Mouse (Mus musculus) left cerebral cortex, postnatal 14 days (tissue): Measurements from ENCODE around the gene Paqr8. TPM values are rescaled to one million over a fixed set of nuclear protein-coding genes. Genes with fewer than 3 reads are reported as not detected.

Experiments
- DNase-seq, 2 experiments: peaks; one replicate each; pipeline ENCODE4 v3.0.0; 2021 to 2022; ENCODE audit warnings: low spot score in 2 of 2, mixed read lengths in 1 of 2
- intact Hi-C: fragments of 180-260 bp; cut with DNase I; formaldehyde crosslinking; loops from one replicate; pipeline ENCODE4 v1.15.1; 2025
- long read RNA-seq, 2 experiments: library from polyadenylated mRNA; stranded (forward); transcript quantifications; one replicate each; pipeline ENCODE4 v2.0.0; 2021
- total RNA-seq, 2 experiments: library from RNA; stranded (reverse); gene quantifications; 2 replicates each; pipeline ENCODE4 v1.2.3; 2021

The Paqr8 gene
- 10 to 100 TPM; 93.6 to 99.6 TPM for total RNA-seq
- long read RNA-seq, experiment 1, full-length matches to known transcripts, result 18 of 63 reads
- long read RNA-seq, experiment 1, partial matches to known transcripts, result 35 of 63 reads
- long read RNA-seq, experiment 1, other reads (novel, unspliced or antisense), result 10 of 63 reads
- long read RNA-seq, experiment 2, full-length matches to known transcripts, result 23 of 57 reads
- long read RNA-seq, experiment 2, partial matches to known transcripts, result 10 of 57 reads
- long read RNA-seq, experiment 2, other reads (novel, unspliced or antisense), result 24 of 57 reads

DNA sequence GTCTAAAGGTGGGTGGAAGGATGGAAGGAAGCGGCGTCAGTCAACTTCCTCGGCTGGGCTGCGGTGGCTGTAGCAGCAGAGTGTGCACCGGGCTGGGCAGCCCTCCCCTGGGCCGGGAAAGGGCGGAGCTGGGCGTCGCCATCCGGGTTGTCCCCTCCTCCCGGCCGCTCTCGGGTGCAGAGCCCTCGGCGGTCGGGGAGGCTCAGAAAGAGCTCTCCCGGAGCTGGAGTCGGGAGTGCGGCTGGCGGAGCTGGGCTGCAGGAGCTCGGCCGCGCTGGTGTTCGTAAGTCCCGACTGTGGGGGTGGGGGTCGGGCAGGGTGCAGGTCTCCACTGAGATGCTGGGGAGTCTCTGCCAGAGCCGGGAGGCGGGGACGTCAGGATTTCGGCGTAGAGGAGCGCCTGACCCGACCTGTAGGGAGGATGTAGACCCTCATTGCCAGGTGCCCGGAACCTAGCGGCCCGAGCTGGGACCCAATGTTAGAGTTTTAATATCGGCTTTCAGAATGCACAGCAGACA is at the start of gene Paqr8:
Gene Paqr8, plus strand, starts transcription at position 203 of the 518 bp plus-strand sequence.
- intact Hi-C loops, result loop anchor here (5.0 kb wide), 2 partner anchors 42 to 68 kb away; partner anchors contain the start of gene Mcm3
- DNase-seq, result peak; percentile 84 to 87

DNA sequence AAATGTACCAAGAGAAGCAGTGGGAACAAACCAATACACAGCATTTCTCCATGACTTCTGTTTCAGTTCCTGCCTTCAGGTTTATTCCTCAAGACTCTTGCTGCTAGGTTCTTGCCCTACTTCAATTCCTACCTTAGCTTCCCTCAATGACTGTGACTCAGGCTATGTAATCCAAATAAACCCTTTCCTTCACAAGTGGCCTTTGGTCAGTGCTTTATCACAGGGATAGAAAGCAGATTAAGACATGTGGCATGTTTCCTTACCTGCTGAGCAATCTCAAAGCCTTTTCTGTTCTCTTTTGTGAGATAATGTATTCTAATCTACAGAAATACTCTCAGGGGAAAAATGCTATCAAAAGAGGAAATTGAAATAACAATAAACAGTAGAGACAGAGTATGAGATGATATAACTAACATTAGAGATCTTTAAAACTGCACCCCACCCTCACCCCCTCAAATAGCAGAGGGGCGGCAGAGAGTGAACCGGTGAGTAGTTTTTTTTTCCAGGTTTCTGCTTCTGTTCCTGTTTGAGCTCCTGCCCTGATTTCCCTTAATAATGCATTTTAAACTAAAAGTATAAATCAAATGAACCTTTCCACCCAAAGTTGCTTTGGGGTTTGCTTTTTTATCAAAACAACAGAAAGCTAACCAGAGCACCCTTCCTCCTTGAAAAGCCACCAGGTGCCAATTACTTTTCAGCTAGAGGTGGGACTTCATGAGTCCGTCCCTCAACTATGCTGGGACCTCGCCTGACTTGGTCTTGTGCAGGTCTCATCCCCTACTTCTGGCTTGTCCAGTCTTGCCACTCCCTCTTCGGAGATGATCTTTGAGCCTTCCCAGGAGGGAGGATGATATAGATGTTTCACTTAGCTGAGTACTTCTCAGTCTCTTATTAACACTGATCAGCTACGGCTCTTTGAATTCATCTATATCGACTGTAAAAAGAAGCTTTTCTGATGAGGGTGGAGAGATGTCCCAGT is 33.2 kb upstream of the Paqr8 start:
- intact Hi-C loops, result no loop called here
- DNase-seq, result no peak

DNA sequence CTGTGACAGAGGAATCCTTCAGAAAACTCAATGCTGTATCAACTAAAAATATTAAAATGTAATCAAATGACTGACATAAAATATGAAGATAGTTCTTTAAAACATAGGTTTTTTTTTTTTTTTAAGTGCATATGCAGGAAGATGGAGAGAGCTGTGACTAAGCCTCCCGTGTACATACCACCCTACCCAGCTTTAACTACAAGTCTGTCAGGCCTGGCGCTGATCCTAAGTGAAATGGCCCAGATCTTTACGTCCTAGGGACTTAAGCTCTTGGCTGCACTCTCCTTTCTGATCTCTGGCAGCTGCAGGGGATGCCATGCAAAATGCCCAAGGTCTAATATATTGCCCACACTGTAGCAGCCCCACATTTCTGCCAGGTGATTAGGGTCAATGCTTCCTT is 29.6 kb upstream of the Paqr8 start:
- intact Hi-C loops, result no loop called here
- DNase-seq, result no peak

DNA sequence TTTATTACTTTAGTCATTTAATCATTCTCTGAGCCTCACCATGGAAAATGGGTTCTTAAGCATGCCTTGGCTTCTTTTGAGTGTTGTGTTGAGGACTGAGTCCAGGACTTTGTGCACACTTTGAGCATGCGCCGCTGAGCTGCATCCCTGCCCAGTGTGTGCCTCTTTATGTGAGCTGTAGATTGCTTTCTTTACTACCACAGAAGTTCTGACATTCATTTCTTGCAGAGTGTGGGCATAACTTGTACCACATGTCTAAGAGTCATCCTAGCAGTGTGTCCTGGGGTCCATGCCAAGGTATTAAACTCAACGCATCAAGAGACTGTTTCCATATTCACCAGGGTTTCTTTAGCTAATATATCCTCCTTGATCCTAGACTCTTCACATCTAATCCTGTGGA is 28.5 kb upstream of the Paqr8 start:
- DNase-seq, result no peak
- intact Hi-C loops, result no loop called here

DNA sequence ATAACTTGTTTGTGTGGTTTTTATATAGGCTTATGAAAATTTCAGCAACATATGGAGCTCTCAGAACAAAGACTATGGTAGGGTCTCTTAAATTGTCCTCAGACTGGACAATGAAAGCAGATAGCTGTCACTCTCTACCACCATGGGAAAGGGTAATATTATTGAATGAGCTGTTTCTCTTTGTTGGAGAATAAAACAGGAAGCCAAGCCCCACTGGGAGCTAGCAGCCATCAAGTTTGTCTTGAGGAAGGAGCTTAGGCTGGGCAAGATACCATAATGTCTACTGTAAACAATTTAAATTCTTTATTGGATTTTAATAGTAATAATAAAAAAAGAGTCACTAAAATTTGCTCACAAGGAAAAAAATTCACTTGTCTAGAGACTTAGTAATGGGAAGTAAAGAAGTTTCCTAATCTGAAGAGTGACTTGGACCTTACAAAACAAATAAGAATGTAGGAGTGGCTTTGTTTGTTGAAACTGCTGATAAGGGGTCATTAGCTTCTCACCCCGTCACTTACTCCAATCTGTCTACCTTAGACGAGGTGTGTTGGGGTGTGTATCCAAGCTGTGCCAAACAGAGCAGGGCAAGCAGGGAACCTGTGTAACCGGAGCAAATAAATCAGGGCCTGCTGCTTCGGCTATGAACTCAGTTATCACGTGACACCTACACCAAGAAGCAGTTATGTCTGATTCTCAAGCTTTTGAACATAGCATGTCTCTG is 26.8 kb upstream of the Paqr8 start:
- intact Hi-C loops, result no loop called here
- DNase-seq, result no peak

DNA sequence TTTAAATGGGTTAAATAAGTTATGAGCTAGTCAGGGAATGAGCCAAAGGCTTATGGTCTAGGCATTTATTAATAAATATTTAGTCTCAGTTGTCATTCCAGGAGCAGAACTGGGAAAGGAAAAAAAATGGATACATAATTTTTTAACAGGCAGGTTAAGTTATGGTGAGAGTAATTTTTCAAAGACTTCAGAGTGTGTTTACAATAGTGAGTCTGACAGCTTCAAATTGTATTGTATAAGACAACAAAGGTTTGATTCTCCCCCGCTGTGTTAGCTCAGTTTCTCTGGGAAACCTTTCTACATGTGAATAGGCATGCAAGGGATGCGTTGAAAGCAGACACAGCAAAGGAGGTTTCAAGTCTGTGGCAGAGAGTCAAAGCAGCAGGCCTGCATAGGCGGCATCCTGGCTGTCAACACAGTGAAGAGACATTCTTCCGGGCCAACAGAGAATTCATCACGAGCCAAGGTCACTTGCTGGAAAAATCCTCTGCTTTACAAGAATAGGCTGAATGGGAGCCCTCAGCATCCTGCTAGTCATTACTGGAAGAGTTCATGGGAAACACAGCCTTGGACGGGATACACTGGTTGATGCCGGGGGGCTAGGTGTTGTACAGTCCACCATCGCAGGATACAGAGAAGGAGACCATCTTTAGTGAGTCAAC is 23.0 kb upstream of the Paqr8 start:
- no peak for DNase-seq
- intact Hi-C loops, result no loop called here

DNA sequence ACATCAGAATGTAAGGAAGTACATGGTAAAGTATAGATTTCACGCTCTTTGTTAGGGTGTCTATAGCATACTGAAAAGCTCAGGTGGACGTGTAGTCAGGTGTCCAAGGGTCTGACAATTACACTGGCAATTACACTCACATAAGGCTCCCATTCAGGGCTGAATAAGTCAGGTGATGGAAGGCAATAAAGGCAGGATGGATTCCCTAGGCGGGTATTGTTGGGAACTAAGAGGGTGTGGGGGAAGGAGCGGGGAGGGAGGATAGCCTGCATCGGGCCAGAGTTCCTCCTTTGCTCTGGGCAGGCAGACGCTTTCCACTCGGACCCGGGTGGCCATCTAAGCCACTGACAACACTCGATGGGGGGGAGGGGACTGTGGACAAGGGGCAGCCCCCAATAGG is 22.4 kb upstream of the Paqr8 start:
- no peak for DNase-seq
- intact Hi-C loops, result no loop called here

DNA sequence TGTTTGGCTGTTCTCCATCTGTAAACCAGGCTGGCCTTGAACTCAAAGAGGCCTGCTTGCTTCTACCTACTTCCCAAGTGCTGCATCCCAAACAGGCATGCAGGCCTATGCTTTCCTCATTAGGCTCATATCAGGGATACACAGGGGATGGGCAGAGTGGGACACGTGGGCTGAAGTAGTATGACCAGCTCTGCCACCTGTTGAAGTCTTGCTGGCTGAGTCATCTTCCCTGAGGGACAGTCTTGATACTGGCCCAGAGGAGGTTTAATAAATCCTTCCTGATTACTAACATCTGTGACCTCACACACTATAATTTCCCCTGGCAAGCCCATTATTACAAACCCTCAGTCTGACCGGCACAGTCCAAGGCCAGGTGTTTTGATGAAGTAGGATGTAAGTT is 19.5 kb upstream of the Paqr8 start:
- no peak for DNase-seq
- intact Hi-C loops, result no loop called here

DNA sequence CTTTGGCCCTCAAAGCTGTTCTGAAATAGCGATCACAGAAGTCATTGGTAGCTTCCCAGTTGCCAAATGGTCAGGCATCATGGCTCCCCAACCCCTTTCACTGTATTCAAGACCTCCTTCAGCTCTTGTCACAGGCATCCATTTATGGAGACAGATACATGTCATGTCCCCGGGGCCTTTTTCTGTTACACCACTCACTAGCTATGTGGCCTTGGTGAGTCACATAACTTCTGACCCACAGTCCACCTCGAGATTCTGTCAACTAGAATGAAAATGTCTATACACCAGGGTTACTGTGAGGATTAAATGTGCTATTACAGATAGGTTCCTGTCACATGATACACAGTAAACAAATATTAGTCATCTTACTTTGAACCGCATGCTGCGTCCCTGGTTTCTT is 17.9 kb upstream of the Paqr8 start:
- DNase-seq, result no peak
- intact Hi-C loops, result no loop called here

DNA sequence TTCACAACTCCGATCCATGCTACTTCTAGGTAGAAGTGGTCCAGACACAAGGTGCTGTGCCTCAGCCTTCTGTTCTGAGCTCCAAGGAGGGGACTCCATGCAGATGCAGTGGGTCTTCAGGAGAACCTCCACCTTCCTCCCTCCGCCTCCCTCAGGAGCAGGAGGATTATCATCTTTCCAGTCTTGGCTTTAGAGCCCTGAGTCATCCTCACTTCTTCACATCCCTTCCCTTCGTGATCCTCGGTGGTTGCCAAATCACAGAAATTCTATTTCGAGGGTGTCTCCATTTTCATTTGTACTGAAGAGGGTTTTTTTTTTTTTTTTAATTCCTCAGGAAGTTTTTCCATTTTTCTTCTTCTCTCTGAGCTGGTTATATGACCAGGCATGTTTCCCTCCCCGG is 16.3 kb upstream of the Paqr8 start:
- DNase-seq, result no peak
- intact Hi-C loops, result no loop called here

DNA sequence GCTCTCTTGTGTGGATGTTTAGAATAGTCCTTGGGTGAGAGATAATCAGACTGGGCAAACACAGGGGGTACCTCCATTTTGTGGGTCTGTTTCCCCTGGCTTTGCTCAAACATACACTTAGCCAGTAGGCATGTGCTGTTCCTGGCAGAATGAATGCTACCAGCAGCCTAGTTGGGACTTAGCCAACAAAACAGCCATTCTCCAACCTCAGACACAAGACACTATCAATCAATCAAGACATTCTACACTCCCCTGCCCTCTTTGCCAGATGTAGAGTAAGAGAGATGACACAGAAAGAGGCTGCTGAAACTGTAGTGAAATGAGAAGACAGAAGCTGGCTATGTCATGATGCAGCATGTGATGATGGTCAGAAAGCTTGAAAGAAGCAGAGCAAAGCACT is 13.1 kb upstream of the Paqr8 start:
- no peak for DNase-seq
- intact Hi-C loops, result no loop called here

DNA sequence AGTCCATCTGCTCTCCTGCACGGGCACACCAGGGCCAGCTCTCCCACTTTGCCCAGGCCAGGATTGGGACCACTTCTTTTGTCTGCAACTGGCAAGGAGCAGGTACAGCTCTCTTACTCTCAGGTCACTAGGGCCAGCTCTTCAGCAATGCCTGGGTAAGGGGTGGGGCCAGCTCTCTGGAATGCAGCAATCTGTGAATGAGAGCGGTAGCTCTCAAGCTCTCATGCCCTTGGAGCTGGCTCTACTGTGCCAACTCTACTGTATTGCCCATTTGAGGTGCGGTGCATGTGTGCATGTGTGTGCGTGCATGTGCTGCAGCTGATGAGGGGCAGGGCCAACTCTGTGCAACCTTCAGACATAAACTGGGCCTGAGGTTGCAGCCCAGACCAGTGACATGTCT is 11.0 kb upstream of the Paqr8 start:
- intact Hi-C loops, result no loop called here
- DNase-seq, result no peak

DNA sequence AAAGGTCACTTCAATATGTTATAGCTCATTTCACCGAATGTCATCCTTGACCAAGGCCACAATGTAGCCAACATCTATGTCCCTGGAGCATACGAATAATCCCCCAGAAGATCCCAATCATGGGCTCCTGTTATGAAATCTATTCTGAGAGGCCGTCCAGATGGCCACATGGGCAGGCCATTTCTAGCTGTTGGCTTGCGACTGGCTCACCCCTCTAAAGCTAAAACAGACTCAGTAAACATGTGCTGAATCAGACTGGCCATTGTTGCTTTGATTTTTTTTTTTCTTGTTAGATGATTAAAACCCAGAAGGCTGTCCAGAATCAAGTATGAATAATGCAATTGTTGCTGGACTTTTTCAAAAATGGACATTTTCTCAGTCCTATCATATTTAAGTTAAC is 7.3 kb upstream of the Paqr8 start:
- intact Hi-C loops, result no loop called here
- DNase-seq, result no peak

DNA sequence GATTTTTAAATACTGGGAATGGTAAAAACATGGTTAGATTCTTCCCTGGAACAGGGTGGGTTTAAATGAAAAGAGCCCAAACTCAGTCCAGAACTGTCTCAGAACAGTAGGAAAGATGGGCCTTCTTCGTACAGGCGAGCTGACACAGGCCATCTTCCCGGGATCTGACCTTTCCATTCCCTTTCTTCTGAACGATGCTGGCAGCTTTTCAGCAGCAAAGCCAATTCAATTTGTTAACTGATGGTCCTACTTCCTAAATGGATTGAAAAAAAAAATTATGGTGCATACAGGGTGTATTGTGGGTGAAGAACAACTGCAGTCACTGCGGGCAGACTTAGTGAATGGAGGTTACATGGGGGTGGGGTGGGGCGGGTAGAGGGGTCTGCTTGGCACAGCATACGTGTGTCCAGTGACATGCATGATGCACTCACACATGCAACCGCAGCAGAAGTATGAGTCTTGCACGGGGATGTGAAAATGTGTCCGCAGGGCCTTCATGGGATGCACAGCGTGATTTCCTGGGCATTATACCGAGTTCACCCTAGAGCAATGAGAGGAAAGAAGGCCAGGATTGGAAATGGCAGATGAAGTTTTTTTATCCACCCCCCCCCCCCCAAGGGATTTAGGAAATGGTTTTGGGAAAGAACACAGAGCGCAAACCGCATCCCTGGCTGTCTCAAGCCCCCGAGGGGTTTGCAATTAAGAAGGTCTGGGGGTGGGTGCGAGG is 566 bp upstream of the Paqr8 start:
- intact Hi-C loops, result loop anchor here (5.0 kb wide), 2 partner anchors 42 to 68 kb away; partner anchors contain the start of gene Mcm3
- DNase-seq, result no peak

DNA sequence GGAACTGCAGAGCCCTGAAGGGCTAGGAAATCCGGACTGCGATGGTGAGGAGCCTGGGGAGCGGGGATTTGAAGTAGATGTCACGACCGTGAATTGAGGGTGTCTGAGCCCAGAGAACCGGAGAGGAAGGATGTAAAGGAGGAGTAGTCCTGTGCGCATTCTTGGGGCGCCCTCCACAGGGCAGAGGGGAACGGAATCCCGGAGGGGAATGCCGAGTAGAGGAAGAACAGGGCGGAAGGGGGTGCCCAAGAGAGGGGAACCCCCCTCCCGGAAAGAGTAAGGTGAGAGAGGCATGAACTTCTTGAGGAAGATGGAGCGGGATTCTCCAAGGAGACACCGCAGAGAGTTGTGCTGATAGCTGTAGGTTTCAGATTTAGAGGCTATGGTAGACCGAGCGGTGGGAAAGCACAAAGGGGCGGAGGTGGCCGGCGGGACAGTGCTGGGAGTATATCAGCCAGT is 564 bp downstream of the Paqr8 start:
- intact Hi-C loops, result loop anchor here (5.0 kb wide), 2 partner anchors 41 to 69 kb away; partner anchors contain the start of gene Mcm3
- peak; percentile 73 to 75 for DNase-seq

DNA sequence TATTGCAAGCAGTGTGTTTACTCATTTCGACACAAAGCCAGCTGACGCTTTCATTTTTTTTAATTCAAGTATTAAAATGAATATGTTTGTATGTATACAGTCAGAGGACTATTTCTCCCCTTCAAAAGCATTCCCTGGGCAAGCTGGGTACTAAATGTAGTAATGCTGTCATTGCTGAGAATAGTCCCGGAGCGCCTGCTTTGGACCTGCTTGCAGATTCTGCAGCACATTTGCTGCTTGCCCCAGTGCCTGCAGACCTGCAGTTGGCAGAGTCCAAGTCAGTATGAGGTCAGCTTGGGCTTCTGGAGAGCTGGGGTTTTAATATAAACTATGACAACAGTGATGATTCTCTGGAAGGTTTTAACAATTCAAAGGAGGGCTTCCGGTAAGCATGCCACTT is 2.7 kb downstream of the Paqr8 start:
- intact Hi-C loops, result loop anchor here (5.0 kb wide), 2 partner anchors 39 to 71 kb away; partner anchors contain the start of gene Mcm3
- DNase-seq, result no peak

DNA sequence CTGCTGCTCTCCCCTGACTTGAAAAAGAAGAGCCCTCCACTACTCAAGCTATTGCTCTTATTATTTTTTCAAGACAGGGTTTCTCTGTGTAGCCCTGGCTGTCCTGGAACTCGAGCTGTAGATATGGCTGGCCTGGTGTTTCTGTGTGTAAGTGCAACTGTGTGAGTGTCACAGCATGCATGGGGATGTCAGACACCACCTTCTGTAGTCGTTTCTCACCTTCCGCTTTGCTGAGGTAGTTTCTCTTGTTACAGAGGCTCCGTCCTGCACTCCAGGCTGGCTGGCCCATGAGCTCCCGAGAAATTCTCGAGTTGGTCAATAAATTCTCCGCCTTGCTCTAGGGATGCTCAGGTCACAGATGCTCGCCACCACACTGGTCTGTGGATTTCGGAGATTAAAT is 8.0 kb downstream of the Paqr8 start:
- intact Hi-C loops, result no loop called here
- no peak for DNase-seq

DNA sequence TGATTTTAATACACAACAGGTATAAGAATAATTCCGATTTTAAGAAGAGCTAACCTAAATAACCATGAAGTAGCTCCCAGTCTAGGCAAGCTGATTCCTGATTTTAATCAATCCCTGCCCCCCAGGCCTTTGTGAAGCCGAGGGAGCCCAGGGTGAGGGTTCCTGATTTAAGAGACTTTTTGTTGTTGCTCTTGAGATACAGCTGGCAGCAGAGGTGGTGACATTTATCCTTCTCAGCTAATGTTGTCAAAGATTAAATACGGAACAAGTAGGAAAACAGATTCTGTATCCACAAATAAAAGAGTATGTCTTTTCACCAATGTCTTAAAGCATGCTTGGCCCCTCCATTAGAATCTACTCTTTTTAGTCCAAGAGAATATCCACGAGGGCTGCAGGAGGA is 9.9 kb downstream of the Paqr8 start:
- DNase-seq, result no peak
- intact Hi-C loops, result loop anchor here (10.0 kb wide), 1 partner anchor 286 kb away; the partner anchor contains the start of gene Pkhd1
